Mouse (Mus musculus): ENCODE measurements around the gene Scp2.

Gene Scp2

GRCm38 (mm10) chr4:108018241-108018923, 126.4 kb downstream of the Scp2 start:
- DNase-seq: no peak

- DNase-seq: no peak
These were observed 127.0 kb downstream of the Scp2 start for GRCm38 (mm10) chr4:108017839-108018238.

GRCm38 (mm10) chr4:108016321-108016720, 128.5 kb downstream of the Scp2 start:
- peak; percentile 83 for DNase-seq

- no peak for DNase-seq
These were observed 129.6 kb downstream of the Scp2 start for GRCm38 (mm10) chr4:108015067-108015765.

- DNase-seq: no peak
These were observed 130.3 kb downstream of the Scp2 start for GRCm38 (mm10) chr4:108014466-108014865.

GRCm38 (mm10) chr4:108008541-108008940, 136.3 kb downstream of the Scp2 start:
- peak in 1 of 2 experiments; percentile 52 for DNase-seq

- DNase-seq: peak in 1 of 2 experiments; percentile 51
These were observed 137.2 kb downstream of the Scp2 start for GRCm38 (mm10) chr4:108007532-108008103.

GRCm38 (mm10) chr4:108005328-108005727, 139.5 kb downstream of the Scp2 start:
- no peak for DNase-seq

- no peak for DNase-seq
These were observed 145.4 kb downstream of the Scp2 start for GRCm38 (mm10) chr4:107999380-107999779.

GRCm38 (mm10) chr4:107998641-107999332, 146.0 kb downstream of the Scp2 start:
- peak; percentile 63 to 66 for DNase-seq

- no peak for DNase-seq
These were observed 148.3 kb downstream of the Scp2 start for GRCm38 (mm10) chr4:107996418-107996986.

- peak in 1 of 2 experiments; percentile 19 for DNase-seq
These were observed 149.1 kb downstream of the Scp2 start for GRCm38 (mm10) chr4:107995727-107996126.

GRCm38 (mm10) chr4:107995011-107995410, 149.8 kb downstream of the Scp2 start:
- DNase-seq: no peak
